Mouse (Mus musculus) stomach, embryonic 16.5 days (tissue): ENCODE measurements around the gene Svop. TPM values are rescaled to one million over a fixed set of nuclear protein-coding genes. Genes with fewer than 3 reads are reported as not detected.

Source experiments
- ATAC-seq: fragments of 200-750 bp; cut with Nextera tagmentation; 2 replicates; pipeline ENCODE4 v1.8.0; 2017; ENCODE audit warnings: moderate number of reproducible peaks, moderate TSS enrichment; ENCODE audit not compliant: insufficient read depth, low FRiP score
- H3K27ac ChIP-seq: fragments of 300-500 bp; sonication (generic); 2 replicates; pipeline ENCODE4 v1.5.1; 2014; ENCODE audit warnings: low read length
- H3K27me3 ChIP-seq: fragments of 300-500 bp; sonication (generic); 2 replicates; pipeline ENCODE4 v1.6.1; 2014; ENCODE audit warnings: low read length, control low read depth, mixed read lengths; ENCODE audit not compliant: control insufficient read depth, insufficient read depth
- H3K36me3 ChIP-seq: fragments of 300-500 bp; sonication (generic); 2 replicates; pipeline ENCODE4 v1.6.1; 2014; ENCODE audit warnings: low read length; ENCODE audit not compliant: control insufficient read depth, insufficient read depth
- H3K4me1 ChIP-seq: fragments of 300-500 bp; sonication (generic); 2 replicates; pipeline ENCODE4 v1.6.1; 2014; ENCODE audit warnings: low read length, control low read depth, mixed read lengths; ENCODE audit not compliant: control insufficient read depth, insufficient read depth
- H3K4me2 ChIP-seq: fragments of 300-500 bp; sonication (generic); 2 replicates; pipeline ENCODE4 v1.6.1; 2014; ENCODE audit warnings: low read depth, low read length, mixed read lengths
- H3K4me3 ChIP-seq: fragments of 300-500 bp; sonication (generic); replicated peaks from 2 replicates; pipeline ENCODE4 v1.5.1; 2014; ENCODE audit warnings: mild to moderate bottlenecking, low read length
- H3K9ac ChIP-seq: fragments of 300-500 bp; sonication (generic); 2 replicates; pipeline ENCODE4 v1.6.1; 2014; ENCODE audit warnings: low read length
- H3K9me3 ChIP-seq: fragments of 300-500 bp; sonication (generic); replicated peaks from 2 replicates; pipeline ENCODE4 v1.6.1; 2016; ENCODE audit warnings: low read length, control low read depth; ENCODE audit not compliant: control insufficient read depth
- whole genome bisulfite sequencing: fragments of 180-500 bp; shearing (Covaris S2); extraction: QIAGEN DNeasy Blood & Tissue Kit; methylation state at CpG from one replicate; pipeline ENCODE4 v1.1.7; 2014; 5-methylcytosine and 5-hydroxymethylcytosine counted together
- polyA plus RNA-seq: library from polyadenylated mRNA; unstranded; fragments of >200 nt; fragmentation: Nextera tagmentation; extraction: Ambion mirVana; gene quantifications from 2 replicates; pipeline ENCODE4 v1.2.1, GENCODE M21; 2015

Gene Svop
- polyA plus RNA-seq, 1 experiment from 2014 or later: 1.8 TPM

DNA sequence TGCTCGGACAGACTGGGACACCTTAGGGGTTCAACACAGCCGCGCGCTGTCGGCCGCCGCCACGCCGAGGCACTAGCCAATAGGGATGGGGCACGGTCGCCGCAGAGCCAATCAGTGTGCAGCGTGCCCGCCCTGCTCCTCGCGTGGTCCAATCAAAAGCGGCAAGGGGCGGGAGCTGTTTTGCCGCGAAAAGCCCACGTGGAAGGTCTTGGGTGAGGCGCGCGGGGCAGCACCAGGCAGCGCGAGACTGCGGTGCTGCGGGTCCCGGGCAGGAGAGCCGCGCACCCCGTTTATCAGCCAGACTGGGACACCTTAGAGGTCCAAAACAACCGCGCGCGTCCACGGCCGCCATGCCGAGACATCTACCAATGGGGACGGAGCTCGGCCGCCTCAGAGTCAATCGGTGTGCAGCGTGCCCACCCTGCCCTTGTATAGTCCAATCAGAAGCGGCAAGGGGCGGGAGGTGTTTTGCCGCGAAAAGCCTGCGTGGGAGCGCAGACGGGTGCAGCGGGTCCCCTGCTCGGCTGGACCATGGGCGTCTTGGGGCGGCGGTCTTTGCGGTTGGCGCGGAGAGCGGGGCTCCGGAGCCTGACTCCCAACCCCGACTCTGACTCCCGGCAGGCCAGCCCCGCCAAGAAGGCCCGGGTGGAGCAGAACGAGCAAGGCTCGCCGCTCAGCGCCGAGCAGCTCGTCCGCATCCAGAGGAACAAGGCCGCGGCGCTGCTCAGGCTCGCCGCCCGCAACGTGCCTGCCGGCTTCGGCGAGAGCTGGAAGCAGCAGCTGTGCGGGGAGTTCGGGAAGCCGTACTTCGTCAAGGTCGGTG, 39.5 kb upstream of the Svop start:
- H3K27me3 ChIP-seq: no peaks in the 10 kb centered on the region
- peak overlapping the region; percentile 91 for H3K4me2 ChIP-seq
- peak; percentile 96 for ATAC-seq
- H3K27ac ChIP-seq: peak overlapping the region; percentile 70
- H3K36me3 ChIP-seq: no peaks in the 10 kb centered on the region
- H3K4me3 ChIP-seq: peak overlapping the region; percentile 63
- peak overlapping the region; percentile 69 for H3K9ac ChIP-seq
- H3K9me3 ChIP-seq: no peaks in the 10 kb centered on the region
- H3K4me1 ChIP-seq: peaks cover 35% of the 10 kb centered on the region
- WGBS: under 1% methylated on average over 87 of the region's 87 CpGs

GRCm38 (mm10) chr5:114130211-114130605, 38.8 kb upstream of the Svop start, which contains the start of gene Ung:
Ung (plus strand) TSS chr5:114130386.
- H3K36me3 ChIP-seq: no peaks in the 10 kb centered on the region
- peak within 1 kb of the TSS; percentile 70 for H3K27ac ChIP-seq
- H3K4me3 ChIP-seq: peak within 1 kb of the TSS; percentile 63
- 1% methylated on average over 29 of the region's 29 CpGs for WGBS
- ATAC-seq: peak; percentile 9; the same call in 1 of the 2 replicates
- no peaks in the 10 kb centered on the region for H3K9me3 ChIP-seq
- H3K9ac ChIP-seq: peak within 1 kb of the TSS; percentile 69
- no peaks in the 10 kb centered on the region for H3K27me3 ChIP-seq
- H3K4me2 ChIP-seq: peak within 1 kb of the TSS; percentile 91
- H3K4me1 ChIP-seq: peaks cover 35% of the 10 kb centered on the region

DNA sequence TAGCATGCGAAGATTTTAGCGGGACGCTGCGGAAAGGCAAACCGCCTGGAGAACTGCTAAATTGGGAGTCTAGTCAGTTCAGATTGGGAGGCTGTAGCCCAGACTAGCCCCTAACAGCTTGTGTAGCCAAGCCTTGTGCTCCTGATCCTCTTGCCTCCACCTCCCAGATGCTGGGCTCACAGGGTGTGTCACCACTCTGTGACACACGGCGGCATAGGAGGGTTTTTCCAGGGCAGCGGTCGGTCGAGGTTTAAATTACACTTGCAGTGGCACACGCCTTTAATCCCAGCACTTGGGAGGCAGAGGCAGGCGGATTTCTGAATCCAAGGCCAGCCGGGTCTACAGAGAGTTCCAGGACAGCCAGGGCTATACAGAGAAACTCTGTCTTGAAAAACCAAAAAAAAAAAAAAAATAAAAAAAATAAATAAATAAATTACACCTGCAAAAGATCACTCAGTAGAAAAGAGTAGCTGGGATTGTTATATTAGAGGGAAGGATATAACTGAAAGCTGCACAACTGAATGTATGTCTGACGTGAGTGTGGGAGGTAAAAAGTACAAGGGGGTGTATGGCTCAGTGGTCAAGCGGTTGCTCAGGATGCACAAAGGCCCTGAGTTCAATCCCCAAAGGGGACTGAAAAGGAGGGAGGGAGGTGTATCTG, 38.3 kb upstream of the Svop start:
- WGBS: 75% methylated on average over 15 of the region's 15 CpGs
- Histone ChIP-seq H3K4me1 (peaks cover 35% of the 10 kb centered on the region), H3K27ac (no peak overlapping the region), H3K27me3 (no peaks in the 10 kb centered on the region), H3K9ac (peak overlapping the region; percentile 66; the same call in 1 of the 2 replicates), H3K9me3 (no peaks in the 10 kb centered on the region), H3K4me2 (peak overlapping the region; percentile 91), H3K36me3 (no peaks in the 10 kb centered on the region), H3K4me3 (peak overlapping the region; percentile 63)
- ATAC-seq: no peak

GRCm38 (mm10) chr5:114127374-114128349, 36.3 kb upstream of the Svop start, which contains the start of gene Alkbh2:
Alkbh2 (minus strand) TSS chr5:114128218.
- H3K4me3 ChIP-seq: peak within 1 kb of the TSS; percentile 78
- 1% methylated on average over 69 of the region's 69 CpGs for WGBS
- peak within 1 kb of the TSS; percentile 83 for H3K9ac ChIP-seq
- peak within 1 kb of the TSS; percentile 93 for H3K27ac ChIP-seq
- ATAC-seq: peak; percentile 30; the same call in 1 of the 2 replicates
- peak within 1 kb of the TSS; percentile 98 for H3K4me2 ChIP-seq
- no peaks in the 10 kb centered on the region; the same call in 1 of the 2 replicates for H3K36me3 ChIP-seq
- H3K27me3 ChIP-seq: no peaks in the 10 kb centered on the region
- H3K9me3 ChIP-seq: no peaks in the 10 kb centered on the region
- peaks cover 18% of the 10 kb centered on the region for H3K4me1 ChIP-seq

GRCm38 (mm10) chr5:114126499-114127244, 35.3 kb upstream of the Svop start:
- no peak for ATAC-seq
- Histone ChIP-seq H3K27ac (no peak overlapping the region), H3K36me3 (peaks cover 2% of the 10 kb centered on the region; the same call in 1 of the 2 replicates), H3K4me2 (peak overlapping the region; percentile 98; the same call in 1 of the 2 replicates), H3K9me3 (no peaks in the 10 kb centered on the region), H3K9ac (no peak overlapping the region), H3K4me1 (peaks cover 11% of the 10 kb centered on the region; the same call in 1 of the 2 replicates), H3K27me3 (no peaks in the 10 kb centered on the region), H3K4me3 (peak overlapping the region; percentile 78; the same call in 1 of the 2 replicates)
- WGBS: 88% methylated on average over 7 of the region's 7 CpGs

DNA sequence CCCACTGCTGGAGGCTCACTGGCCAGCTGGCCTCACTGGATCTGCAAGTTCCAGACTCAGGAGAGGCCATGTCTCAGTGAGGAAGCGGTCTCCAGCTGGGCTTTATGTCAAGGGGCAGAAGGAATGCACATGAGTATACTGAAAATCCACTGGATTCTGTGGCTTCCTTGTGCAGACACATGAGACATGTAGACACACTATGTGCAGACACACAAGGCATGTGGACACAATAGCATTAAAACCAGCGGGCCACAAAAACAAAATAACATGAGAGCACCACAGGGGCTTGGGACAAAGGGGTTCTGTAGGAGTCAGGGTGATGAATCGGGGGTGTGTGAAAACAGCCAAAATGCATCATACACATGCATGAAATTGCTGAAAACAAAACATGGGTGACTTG, 34.6 kb upstream of the Svop start:
- H3K4me1 ChIP-seq: peaks cover 11% of the 10 kb centered on the region; the same call in 1 of the 2 replicates
- H3K4me3 ChIP-seq: no peak overlapping the region
- H3K36me3 ChIP-seq: peaks cover 4% of the 10 kb centered on the region; the same call in 1 of the 2 replicates
- H3K9ac ChIP-seq: no peak overlapping the region
- no peaks in the 10 kb centered on the region for H3K27me3 ChIP-seq
- no peak overlapping the region for H3K27ac ChIP-seq
- no peaks in the 10 kb centered on the region for H3K9me3 ChIP-seq
- ATAC-seq: no peak
- no peak overlapping the region for H3K4me2 ChIP-seq
- 92% methylated on average over 3 of the region's 3 CpGs for WGBS

GRCm38 (mm10) chr5:114119806-114120205, 28.4 kb upstream of the Svop start:
- Histone ChIP-seq H3K27ac (no peak overlapping the region), H3K36me3 (peaks cover 4% of the 10 kb centered on the region; the same call in 1 of the 2 replicates), H3K4me2 (no peak overlapping the region), H3K4me1 (no peaks in the 10 kb centered on the region), H3K4me3 (no peak overlapping the region), H3K9ac (no peak overlapping the region), H3K9me3 (no peaks in the 10 kb centered on the region), H3K27me3 (no peaks in the 10 kb centered on the region)
- no peak; the same call in 1 of the 2 replicates for ATAC-seq
- 76% methylated on average over 4 of the region's 4 CpGs for WGBS

DNA sequence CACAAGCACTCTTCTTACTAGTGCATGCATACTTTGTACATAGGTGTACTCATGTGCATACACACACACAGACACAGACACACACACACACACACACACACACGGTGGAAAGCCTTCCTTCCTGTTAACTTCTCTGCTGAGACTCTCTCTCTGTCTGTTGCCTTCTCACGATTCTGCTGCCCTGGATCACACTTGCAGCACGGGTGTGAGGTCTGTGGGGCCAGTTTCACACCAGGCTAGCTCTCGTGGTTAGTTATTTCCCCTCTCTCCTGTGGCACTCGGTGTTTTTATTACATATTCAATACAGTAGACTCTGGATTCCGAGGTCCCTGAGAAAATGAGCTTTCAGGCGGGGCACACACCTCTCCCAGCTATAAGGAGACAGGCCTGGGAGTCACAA, 25.2 kb upstream of the Svop start:
- Histone ChIP-seq H3K4me1 (no peaks in the 10 kb centered on the region), H3K4me2 (no peak overlapping the region), H3K27me3 (no peaks in the 10 kb centered on the region), H3K9me3 (no peaks in the 10 kb centered on the region), H3K27ac (no peak overlapping the region), H3K4me3 (no peak overlapping the region), H3K36me3 (0 out of 2 replicates have a peak, but pooled peaks cover under 1% of the 10 kb centered on the region), H3K9ac (no peak overlapping the region)
- WGBS: 83% methylated on average over 7 of the region's 7 CpGs
- ATAC-seq: no peak
